Mouse (Mus musculus) embryo, embryonic 10.5 days (tissue): Measurements from ENCODE around the gene Pan3.
A peak's percentile ranks its signal among the peaks of the same experiment; 100 is the strongest.

Source experiments
- DNase-seq: peaks from one replicate; pipeline ENCODE4 v3.0.0-alpha.2; 2015; ENCODE audit warnings: low spot score

Gene Pan3

DNA sequence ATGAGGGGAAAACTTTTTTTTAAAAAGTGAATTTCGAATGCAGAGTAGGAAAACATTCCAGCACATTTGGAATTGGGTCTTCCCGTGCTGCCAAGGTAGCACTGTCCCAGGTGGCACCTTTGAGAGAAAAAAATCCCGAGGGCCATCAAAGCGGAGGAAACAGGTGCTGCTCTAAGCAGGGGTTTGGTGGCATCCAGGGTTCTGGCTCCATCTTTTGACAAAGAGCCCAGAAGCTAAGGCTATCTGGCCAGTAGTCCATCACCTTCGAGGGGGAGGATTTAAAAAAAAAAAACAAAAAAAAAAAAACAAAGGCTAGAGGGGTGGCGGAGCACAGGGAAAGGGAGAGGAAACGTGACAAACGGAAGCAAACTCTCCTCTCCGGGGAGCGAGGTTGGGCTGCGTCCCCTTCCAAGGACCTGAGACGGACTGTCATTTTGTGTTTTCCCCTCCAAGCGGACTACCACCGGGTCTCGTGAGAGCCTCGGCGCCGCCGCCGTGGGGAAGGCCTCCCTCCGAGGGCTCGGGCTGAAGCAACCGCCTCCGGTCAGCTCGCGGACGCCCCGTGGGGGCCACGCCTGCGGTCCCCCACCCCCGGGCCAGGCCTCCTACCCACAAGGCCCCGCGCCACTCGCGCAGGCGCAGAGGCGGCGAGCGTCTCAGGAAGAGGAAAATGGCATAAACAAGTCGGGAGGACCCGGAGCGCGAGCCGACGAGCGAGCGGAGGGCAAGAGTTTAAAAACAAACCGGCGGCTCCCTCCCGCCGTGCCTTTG is at the start of gene Pan3:
Pan3 (plus strand) TSS at position 627 of the 771 bp plus-strand sequence.
- peak; percentile 93 for DNase-seq

- DNase-seq = no peak
Measured at GRCm38 (mm10) chr5:147381396-147381795, 48.6 kb upstream of the Pan3 start.

DNA sequence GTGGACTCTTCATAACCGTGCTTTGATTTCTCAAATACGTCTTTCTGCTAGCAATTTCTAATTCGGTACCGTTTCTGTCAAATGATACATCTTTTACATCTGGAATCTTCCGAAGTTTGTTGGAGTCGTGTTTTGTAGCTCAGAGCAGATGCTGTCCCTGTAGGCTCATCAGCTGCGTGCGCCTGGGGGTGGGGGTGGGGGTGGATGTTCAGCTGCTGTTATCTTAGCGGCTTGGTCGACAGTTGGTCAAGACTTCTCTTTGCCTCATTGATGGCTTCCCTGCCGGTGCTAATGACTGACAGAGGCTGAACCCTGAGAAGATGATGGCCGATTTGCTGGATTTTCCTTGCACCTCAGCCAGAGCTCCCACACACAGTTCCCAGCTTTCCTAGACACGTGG is 43.1 kb upstream of the Pan3 start:
- no peak for DNase-seq

DNA sequence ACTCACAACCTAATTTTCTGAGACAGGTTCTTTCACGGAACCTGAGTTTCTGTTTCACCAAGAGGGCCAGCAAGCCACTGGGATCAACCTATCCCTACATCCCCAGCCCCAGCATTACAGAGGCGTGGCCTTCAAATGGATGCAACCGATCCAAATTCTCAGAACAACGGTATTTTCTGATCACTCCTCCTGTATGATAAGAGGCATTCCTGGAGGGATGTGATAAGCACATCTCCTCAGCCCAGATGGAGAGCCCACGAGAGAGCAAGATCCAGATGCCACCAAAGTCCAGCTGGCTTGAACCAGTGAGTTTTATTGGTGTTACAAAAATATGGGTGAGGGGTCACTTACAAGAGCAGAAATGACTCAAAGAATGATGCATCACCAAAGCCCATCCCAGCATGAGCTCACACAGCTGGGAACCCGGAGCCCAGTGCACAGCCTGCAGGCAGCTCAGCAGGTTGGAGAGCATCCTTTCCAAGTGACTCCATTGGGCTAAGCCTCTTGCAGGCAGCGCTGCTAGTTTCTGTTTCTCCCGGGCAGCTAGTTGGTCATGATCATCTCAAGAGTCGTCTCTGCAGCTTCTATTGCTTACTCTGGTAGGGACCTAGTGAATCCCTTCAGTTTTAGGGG is 41.5 kb upstream of the Pan3 start:
- DNase-seq = no peak

DNA sequence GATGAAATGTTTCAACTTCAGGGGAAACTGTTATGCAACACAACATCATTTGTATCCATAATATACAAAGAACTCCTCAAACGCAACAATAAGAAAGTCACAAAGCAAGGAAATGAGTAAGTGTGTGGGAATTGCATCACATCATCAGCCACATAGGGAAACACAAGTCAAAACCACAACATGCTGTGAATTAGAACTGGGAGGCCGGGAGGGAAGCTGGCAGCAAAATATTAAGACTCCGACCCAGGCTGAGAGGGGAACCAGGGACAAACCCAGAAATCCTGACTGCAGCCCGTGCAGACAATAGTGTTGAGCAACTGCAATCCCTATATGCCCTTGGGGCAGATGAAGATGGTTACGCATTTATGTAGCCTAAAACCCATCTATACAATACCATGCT is 40.9 kb upstream of the Pan3 start:
- no peak for DNase-seq

GRCm38 (mm10) chr5:147390772-147391171 is 39.2 kb upstream of the Pan3 start:
- DNase-seq = no peak

GRCm38 (mm10) chr5:147392667-147393213 is 37.2 kb upstream of the Pan3 start:
- no peak for DNase-seq

DNA sequence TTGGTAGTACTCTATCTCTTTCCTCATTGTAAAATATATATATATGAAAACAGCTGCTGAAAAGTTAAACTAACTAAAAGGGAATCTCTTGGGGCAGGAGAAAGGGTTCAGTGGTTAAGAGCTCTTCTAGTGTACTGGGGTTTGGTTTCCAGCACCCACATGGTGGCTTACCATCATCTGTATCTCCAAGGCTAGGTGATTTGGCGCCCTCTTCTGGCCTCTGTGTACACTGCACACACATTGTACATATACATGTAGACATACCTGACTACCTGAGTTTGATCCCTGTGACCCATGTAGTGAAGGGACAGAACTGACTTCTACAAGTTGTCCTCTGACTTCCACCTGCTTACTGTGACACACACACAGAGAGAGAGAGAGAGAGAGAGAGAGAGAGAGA is 34.9 kb upstream of the Pan3 start:
- DNase-seq = no peak

DNA sequence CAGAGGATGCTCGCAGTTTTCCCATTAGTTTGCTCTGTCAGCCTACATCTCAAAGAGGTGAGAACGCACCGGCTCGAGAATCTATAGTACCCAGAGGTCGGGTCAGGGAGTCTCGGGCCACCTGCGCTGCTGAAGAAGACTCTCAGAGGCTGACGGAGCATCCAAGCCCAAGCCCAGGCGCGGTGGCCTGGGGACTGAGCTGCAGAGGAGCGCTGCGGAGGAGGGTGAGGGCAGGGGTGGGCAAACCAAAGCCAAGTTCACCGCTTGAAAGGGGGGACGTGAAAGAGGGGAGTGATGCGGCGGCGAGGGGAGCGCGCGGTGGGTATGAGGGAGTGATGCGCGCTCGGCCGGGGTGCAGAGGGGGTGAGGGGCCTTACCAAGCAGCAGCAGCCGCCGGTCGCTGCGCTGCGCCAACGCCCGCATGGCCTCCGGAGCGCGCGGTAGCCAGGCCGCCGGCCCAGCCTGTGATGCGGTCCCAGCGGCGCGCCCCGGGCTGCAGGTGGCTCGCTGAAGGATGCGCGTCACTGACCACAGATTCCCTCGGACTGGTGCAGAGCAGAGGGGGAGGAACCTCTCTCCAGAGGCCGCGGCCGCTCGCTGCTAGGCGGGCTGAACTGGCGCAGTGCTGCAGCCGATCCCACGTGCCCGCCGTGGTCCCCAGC is 30.0 kb upstream of the Pan3 start, which contains the start of gene Flt3:
Flt3 (minus strand) TSS at position 647 of the 662 bp plus-strand sequence.
- DNase-seq = peak; percentile 65

GRCm38 (mm10) chr5:147400505-147400979 is 29.4 kb upstream of the Pan3 start:
- DNase-seq = no peak

DNA sequence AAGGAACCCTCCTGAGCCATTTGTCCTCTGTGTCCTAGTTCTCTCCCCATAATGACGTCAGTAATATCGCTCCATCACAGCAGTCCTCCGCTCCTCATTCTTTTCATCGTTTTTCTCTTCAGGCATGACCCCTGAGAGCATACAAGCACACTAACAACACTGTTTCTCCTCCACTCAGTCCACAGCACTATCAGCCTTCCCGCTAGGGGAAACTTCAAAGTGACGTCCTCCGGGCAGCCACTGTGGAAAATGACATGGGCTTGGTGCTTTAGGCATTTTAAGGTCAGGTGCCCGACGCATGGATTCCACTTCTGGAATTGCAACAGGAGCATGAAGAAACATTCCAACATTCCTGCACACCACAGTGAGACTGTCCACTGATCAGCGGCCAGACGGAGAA is 28.9 kb upstream of the Pan3 start:
- DNase-seq = peak; percentile 22

GRCm38 (mm10) chr5:147402505-147402904 is 27.5 kb upstream of the Pan3 start:
- DNase-seq = peak; percentile 78

DNA sequence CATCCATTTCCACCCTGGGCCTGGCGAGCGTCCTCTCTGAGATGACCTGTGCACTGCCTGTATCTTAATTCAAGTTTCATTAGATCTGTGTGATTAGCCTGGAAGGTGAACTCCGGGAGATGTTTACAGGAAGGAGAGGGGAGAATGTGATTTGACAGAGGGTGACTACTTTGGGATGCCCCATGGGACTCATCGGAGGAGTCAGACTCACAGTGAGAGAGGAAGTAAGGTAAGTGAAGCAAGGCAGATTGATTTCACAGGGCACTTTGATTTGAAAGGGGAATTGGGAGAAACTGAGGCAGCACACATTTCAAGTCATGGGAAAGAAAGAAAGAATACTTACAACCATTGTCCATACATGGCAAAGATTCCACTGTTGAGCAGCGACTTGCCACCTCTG is 23.8 kb upstream of the Pan3 start:
- DNase-seq = no peak

- DNase-seq = no peak
Measured at GRCm38 (mm10) chr5:147408731-147409130, 21.2 kb upstream of the Pan3 start.

- no peak for DNase-seq
Measured at GRCm38 (mm10) chr5:147410585-147410984, 19.4 kb upstream of the Pan3 start.

DNA sequence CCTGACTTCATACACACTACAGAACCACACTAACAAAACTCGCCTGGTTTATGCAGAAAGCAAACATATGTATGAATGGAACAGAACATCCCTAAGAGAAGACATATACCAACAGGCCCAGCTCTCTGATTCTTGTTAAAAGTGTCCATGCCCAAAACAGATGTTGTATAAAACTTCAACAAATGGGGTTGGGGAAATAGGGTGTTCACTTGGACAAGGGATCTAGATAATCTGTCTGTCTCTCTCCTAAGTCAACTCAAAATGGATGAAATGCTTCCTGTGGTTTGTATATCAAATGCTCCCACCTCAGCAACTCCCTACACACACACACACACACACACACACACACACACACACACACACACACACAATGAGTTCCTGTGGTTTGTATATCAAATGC is 12.0 kb upstream of the Pan3 start:
- no peak for DNase-seq

- DNase-seq = peak; percentile 56
Measured at GRCm38 (mm10) chr5:147418394-147419121, 11.4 kb upstream of the Pan3 start.

- no peak for DNase-seq
Measured at GRCm38 (mm10) chr5:147423612-147424011, 6.3 kb upstream of the Pan3 start.

- no peak for DNase-seq
Measured at GRCm38 (mm10) chr5:147426048-147426805, 3.7 kb upstream of the Pan3 start.

DNA sequence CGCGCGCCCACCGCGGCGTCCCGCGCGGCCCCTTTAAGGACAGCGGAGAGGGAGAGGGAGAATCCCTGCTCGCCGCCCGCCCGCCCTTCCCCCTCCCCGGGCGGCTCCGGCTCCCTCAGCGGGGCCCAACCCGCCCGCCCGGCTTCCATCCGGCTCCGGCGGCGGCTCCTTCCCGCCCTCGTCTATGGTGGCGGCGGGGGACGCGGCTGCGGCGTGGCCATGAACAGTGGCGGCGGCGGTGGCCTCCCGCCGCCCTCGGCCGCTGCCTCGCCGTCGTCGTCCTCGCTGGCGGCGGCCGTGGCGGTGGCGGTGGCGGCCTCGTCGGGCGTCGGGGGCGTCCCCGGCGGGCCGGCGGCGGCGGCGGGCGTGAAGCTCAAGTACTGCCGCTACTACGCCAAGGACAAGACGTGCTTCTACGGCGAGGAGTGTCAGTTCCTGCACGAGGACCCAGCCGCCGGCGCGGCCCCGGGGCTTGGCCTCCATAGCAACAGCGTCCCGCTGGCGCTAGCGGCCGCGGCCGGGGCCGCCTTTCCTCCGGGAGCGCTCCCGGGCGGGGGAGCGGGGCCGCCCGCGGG is 487 bp downstream of the Pan3 start:
- DNase-seq = peak; percentile 55
